Mouse (Mus musculus): ENCODE results near the gene Sys1.

DNA sequence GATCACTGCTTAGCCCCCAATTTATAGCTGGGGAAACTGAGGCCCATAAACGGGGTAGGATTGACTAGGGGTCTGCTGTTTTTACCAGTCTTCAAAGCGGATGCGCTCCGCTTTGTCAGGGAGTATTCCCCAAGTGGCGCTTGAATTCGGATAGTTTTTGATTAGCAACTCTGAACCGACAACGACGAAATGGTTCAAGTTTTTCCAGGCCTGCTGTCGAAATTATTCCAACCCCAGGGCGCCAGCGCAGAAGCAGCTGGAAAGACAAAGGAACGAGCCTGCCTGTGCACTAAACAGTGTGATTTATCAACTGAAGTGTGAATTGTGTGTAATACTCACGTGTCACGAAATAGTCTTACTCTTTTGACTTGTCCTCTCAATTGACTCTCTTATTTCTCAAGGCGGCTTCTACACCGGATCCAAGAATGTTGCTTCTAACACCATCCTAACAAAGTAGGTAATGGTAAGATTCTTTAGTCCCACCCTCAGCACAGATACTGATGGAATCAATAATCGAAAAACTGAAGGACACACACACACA, 13.2 kb upstream of the Sys1 start, which contains the start of gene Sdc4:
- TF ChIP-seq CTCF (IDR thresholded peaks at IDR 0.05; ENCODE audit: borderline replicate concordance, insufficient read depth, low read depth, low read length): no peak
- TF ChIP-seq POLR2A (IDR thresholded peaks at IDR 0.05; ENCODE audit: borderline replicate concordance, insufficient read depth, low read length): no peak

Data from cerebellum, adult 2 months (tissue).